Mouse (Mus musculus) liver, embryonic 16.5 days (tissue): ENCODE data around the gene Ankrd6. TPM values are rescaled to one million over a fixed set of nuclear protein-coding genes. Genes with fewer than 3 reads are reported as not detected.

ENCODE experiments used
- ATAC-seq: fragments of 200-750 bp; cut with Nextera tagmentation; 2 replicates; pipeline ENCODE4 v1.8.0; 2017; ENCODE audit warnings: low read depth, mild to moderate bottlenecking, moderate number of reproducible peaks, moderate library complexity
- H3K27ac ChIP-seq: fragments of 300-500 bp; sonication (generic); 2 replicates; pipeline ENCODE4 v1.5.1; 2014; ENCODE audit warnings: mild to moderate bottlenecking, low read length
- H3K27me3 ChIP-seq: fragments of 300-500 bp; sonication (generic); 2 replicates; pipeline ENCODE4 v1.6.1; 2014; ENCODE audit warnings: low read depth, low read length, mixed read lengths; ENCODE audit not compliant: control insufficient read depth, insufficient read depth
- H3K36me3 ChIP-seq: fragments of 300-500 bp; sonication (generic); 2 replicates; pipeline ENCODE4 v1.6.1; 2014; ENCODE audit warnings: mild to moderate bottlenecking; ENCODE audit not compliant: control insufficient read depth, insufficient read depth
- H3K4me1 ChIP-seq: fragments of 300-500 bp; sonication (generic); 2 replicates; pipeline ENCODE4 v1.6.1; 2014; ENCODE audit warnings: low read depth, low read length, mixed read lengths; ENCODE audit not compliant: control insufficient read depth
- H3K4me2 ChIP-seq: fragments of 300-500 bp; sonication (generic); 2 replicates; pipeline ENCODE4 v1.6.1; 2014; ENCODE audit warnings: low read depth, low read length, mixed read lengths
- H3K4me3 ChIP-seq: fragments of 300-500 bp; sonication (generic); 2 replicates; pipeline ENCODE4 v1.5.1; 2014; ENCODE audit warnings: low read depth, mild to moderate bottlenecking, low read length
- H3K9ac ChIP-seq: fragments of 300-500 bp; sonication (generic); 2 replicates; pipeline ENCODE4 v1.6.1; 2014; ENCODE audit warnings: low read depth, low read length
- H3K9me3 ChIP-seq: fragments of 300-500 bp; sonication (generic); replicated peaks from 2 replicates; pipeline ENCODE4 v1.6.1; 2016; ENCODE audit warnings: low read length; ENCODE audit not compliant: control insufficient read depth
- WGBS: fragments of 180-500 bp; shearing (Covaris S2); extraction: QIAGEN DNeasy Blood & Tissue Kit; methylation state at CpG from one replicate; pipeline ENCODE4 v1.1.7; 2014; ENCODE audit not compliant: insufficient replicate concordance; 5-methylcytosine and 5-hydroxymethylcytosine counted together
- polyA plus RNA-seq: library from polyadenylated mRNA; unstranded; fragments of >200 nt; fragmentation: Nextera tagmentation; extraction: Ambion mirVana; gene quantifications from 2 replicates; pipeline ENCODE4 v1.2.1, GENCODE M21; 2015

Gene Ankrd6
- polyA plus RNA-seq, 1 experiment from 2014 or later: 0.60 TPM

- Histone ChIP-seq H3K4me3 (no peak overlapping the region), H3K27ac (no peak overlapping the region), H3K9me3 (no peaks in the 10 kb centered on the region), H3K36me3 (no peaks in the 10 kb centered on the region), H3K9ac (no peak overlapping the region), H3K4me1 (peaks cover 3% of the 10 kb centered on the region; the same call in 1 of the 2 replicates), H3K27me3 (no peaks in the 10 kb centered on the region; the same call in 1 of the 2 replicates), H3K4me2 (no peak overlapping the region)
- ATAC-seq: no peak
- 69% methylated on average over 5 of the region's 5 CpGs for WGBS
Observed at GRCm38 (mm10) chr4:32918571-32918970, 32.1 kb downstream of the Ankrd6 start.

GRCm38 (mm10) chr4:32916689-32917385 lies 33.8 kb downstream of the Ankrd6 start:
- 53% methylated on average over 6 of the region's 6 CpGs for WGBS
- H3K9ac ChIP-seq: no peak overlapping the region
- no peaks in the 10 kb centered on the region for H3K9me3 ChIP-seq

GRCm38 (mm10) chr4:32915928-32916327 lies 34.7 kb downstream of the Ankrd6 start:
- no peaks in the 10 kb centered on the region for H3K9me3 ChIP-seq
- no peak overlapping the region for H3K27ac ChIP-seq
- H3K36me3 ChIP-seq: no peaks in the 10 kb centered on the region
- no peak overlapping the region for H3K9ac ChIP-seq
- ATAC-seq: no peak
- H3K4me1 ChIP-seq: peaks cover 3% of the 10 kb centered on the region; the same call in 1 of the 2 replicates
- 61% methylated on average over 8 of the region's 8 CpGs for WGBS
- H3K4me2 ChIP-seq: no peak overlapping the region
- H3K27me3 ChIP-seq: no peaks in the 10 kb centered on the region
- no peak overlapping the region for H3K4me3 ChIP-seq

More at GRCm38 (mm10) chr4:32916689-32917385, 33.8 kb downstream of the Ankrd6 start:
- H3K4me1 ChIP-seq: peaks cover 3% of the 10 kb centered on the region; the same call in 1 of the 2 replicates
- peak overlapping the region; percentile 21; the same call in 1 of the 2 replicates for H3K27ac ChIP-seq
- no peak overlapping the region for H3K4me3 ChIP-seq
- H3K27me3 ChIP-seq: no peaks in the 10 kb centered on the region
- H3K4me2 ChIP-seq: peak overlapping the region; percentile 27
- peak; percentile 80 for ATAC-seq
- H3K36me3 ChIP-seq: no peaks in the 10 kb centered on the region

GRCm38 (mm10) chr4:32909996-32910395 lies 40.6 kb downstream of the Ankrd6 start:
- Histone ChIP-seq H3K27ac (peak overlapping the region; percentile 42; the same call in 1 of the 2 replicates), H3K27me3 (no peaks in the 10 kb centered on the region), H3K4me1 (peaks cover 21% of the 10 kb centered on the region), H3K4me2 (peak overlapping the region; percentile 41; the same call in 1 of the 2 replicates), H3K9me3 (no peaks in the 10 kb centered on the region), H3K9ac (no peak overlapping the region), H3K36me3 (no peaks in the 10 kb centered on the region), H3K4me3 (no peak overlapping the region)
- no peak for ATAC-seq
- WGBS: 84% methylated on average over 1 of the region's 1 CpGs

- WGBS: 39% methylated on average over 3 of the region's 3 CpGs
- Histone ChIP-seq H3K9me3 (no peaks in the 10 kb centered on the region), H3K27me3 (no peaks in the 10 kb centered on the region), H3K4me1 (peaks cover 21% of the 10 kb centered on the region), H3K36me3 (no peaks in the 10 kb centered on the region), H3K9ac (no peak overlapping the region), H3K4me3 (no peak overlapping the region), H3K4me2 (peak overlapping the region; percentile 41), H3K27ac (peak overlapping the region; percentile 73)
- ATAC-seq: peak; percentile 100
Observed at GRCm38 (mm10) chr4:32909241-32909979, 41.2 kb downstream of the Ankrd6 start.

GRCm38 (mm10) chr4:32907631-32908030 lies 43.0 kb downstream of the Ankrd6 start:
- Histone ChIP-seq H3K9ac (no peak overlapping the region), H3K9me3 (no peaks in the 10 kb centered on the region), H3K4me3 (no peak overlapping the region), H3K27ac (no peak overlapping the region), H3K4me1 (peaks cover 21% of the 10 kb centered on the region), H3K36me3 (no peaks in the 10 kb centered on the region), H3K27me3 (no peaks in the 10 kb centered on the region), H3K4me2 (no peak overlapping the region)
- WGBS: 66% methylated on average over 3 of the region's 3 CpGs
- ATAC-seq: no peak

GRCm38 (mm10) chr4:32906627-32907026 lies 44.0 kb downstream of the Ankrd6 start:
- no peak for ATAC-seq
- Histone ChIP-seq H3K27me3 (no peaks in the 10 kb centered on the region), H3K9ac (no peak overlapping the region), H3K9me3 (no peaks in the 10 kb centered on the region), H3K36me3 (no peaks in the 10 kb centered on the region), H3K27ac (no peak overlapping the region), H3K4me2 (no peak overlapping the region), H3K4me1 (peaks cover 21% of the 10 kb centered on the region), H3K4me3 (no peak overlapping the region)
- 65% methylated on average over 6 of the region's 6 CpGs for WGBS

- no peak for ATAC-seq
- no peak overlapping the region for H3K4me3 ChIP-seq
- H3K27me3 ChIP-seq: no peaks in the 10 kb centered on the region
- no peak overlapping the region for H3K9ac ChIP-seq
- 82% methylated on average over 2 of the region's 2 CpGs for WGBS
- H3K36me3 ChIP-seq: no peaks in the 10 kb centered on the region
- H3K4me1 ChIP-seq: peaks cover 21% of the 10 kb centered on the region
- no peaks in the 10 kb centered on the region for H3K9me3 ChIP-seq
- H3K4me2 ChIP-seq: no peak overlapping the region
- H3K27ac ChIP-seq: no peak overlapping the region
Observed at GRCm38 (mm10) chr4:32905913-32906312, 44.7 kb downstream of the Ankrd6 start.

- Histone ChIP-seq H3K4me1 (peaks cover 21% of the 10 kb centered on the region), H3K27me3 (no peaks in the 10 kb centered on the region), H3K9me3 (no peaks in the 10 kb centered on the region), H3K4me2 (no peak overlapping the region), H3K36me3 (no peaks in the 10 kb centered on the region), H3K9ac (no peak overlapping the region), H3K27ac (no peak overlapping the region), H3K4me3 (no peak overlapping the region)
- WGBS: 63% methylated on average over 2 of the region's 2 CpGs
- no peak for ATAC-seq
Observed at GRCm38 (mm10) chr4:32905381-32905780, 45.3 kb downstream of the Ankrd6 start.
